Mouse (Mus musculus) right cerebral cortex, postnatal 25 days (tissue): ENCODE data around the gene Mast4.
A peak's percentile ranks its signal among the peaks of the same experiment; 100 is the strongest.

Experiments used
- DNase-seq: peaks from one replicate; pipeline ENCODE4 v3.0.0; 2022

Gene Mast4

DNA sequence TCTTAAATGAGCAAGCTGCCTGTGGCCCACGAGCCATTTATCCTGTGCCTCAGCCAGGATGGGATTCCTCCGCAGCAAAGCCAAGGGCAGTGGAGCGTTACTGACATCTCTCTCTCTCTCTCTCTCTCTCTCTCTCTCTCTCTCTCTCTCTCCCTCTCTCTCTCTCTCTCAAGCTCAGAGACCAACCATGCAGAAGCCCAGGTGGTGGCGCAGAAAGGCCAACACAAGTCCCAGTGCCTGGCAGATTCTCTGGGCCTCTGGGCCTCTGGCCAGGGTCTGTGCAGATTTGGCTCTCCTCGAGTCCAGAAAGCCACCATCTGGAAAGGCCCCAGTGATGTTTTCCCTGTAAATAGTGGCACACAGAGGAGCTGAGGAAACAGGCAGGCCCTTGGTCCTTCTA lies 220.0 kb downstream of the Mast4 start:
- DNase-seq: peak; percentile 52

DNA sequence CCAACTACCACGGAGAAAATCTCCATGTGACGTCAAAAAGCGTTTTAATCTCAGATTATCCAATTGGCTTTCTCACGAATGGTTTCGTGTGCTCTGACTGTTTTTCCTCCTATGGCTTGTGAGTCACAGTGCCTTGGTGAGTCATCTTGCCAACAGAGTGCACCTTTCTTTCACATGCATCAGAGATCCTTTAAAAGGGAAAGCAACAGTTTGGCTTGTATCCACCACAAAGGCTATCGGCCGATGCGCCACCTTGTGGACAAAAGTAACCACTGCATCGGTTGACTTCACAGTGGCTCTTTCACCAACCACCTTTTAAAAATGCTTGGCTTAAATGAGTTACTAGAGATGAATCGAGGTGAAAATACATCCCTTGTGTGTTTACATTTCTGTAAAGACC lies 224.4 kb downstream of the Mast4 start:
- peak; percentile 68 for DNase-seq

DNA sequence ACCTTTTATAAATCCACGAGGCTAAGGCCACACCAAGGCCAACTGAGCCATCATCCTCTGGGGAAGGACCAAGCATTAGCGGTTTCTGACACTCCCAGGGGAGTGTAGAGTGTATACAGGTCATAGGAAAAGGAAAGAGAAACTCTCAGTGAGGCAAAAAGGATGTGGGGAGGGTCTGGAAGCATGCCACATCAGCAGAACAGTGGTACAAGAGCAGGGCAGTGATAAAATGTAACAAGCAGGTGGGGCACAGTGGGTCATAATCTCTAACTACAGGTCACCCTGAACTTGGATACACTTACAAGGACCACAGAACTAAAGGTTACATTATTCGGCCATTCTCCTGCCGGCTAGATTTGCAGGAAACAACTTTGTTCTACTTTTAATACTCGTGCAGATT lies 226.9 kb downstream of the Mast4 start:
- DNase-seq: no peak

DNA sequence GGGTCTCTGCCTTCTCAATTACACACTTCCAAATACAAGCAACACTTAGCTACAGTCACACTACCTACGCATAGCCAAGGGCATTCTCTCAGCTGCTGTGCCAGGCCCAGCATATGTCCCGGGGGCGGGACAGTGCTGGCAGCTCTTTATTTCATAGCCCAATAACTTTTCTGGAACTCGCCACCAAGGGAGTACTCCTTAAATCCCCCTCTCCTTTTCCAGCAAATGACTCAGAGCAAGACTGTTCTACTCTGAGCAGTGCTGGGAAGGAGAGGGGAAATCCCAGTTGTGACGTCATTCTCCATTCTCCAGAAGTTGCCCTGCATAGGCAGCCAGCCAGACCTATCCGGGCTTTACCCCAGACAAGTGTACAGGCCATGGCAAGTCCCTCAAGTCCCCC lies 231.7 kb downstream of the Mast4 start:
- peak; percentile 77 for DNase-seq

DNA sequence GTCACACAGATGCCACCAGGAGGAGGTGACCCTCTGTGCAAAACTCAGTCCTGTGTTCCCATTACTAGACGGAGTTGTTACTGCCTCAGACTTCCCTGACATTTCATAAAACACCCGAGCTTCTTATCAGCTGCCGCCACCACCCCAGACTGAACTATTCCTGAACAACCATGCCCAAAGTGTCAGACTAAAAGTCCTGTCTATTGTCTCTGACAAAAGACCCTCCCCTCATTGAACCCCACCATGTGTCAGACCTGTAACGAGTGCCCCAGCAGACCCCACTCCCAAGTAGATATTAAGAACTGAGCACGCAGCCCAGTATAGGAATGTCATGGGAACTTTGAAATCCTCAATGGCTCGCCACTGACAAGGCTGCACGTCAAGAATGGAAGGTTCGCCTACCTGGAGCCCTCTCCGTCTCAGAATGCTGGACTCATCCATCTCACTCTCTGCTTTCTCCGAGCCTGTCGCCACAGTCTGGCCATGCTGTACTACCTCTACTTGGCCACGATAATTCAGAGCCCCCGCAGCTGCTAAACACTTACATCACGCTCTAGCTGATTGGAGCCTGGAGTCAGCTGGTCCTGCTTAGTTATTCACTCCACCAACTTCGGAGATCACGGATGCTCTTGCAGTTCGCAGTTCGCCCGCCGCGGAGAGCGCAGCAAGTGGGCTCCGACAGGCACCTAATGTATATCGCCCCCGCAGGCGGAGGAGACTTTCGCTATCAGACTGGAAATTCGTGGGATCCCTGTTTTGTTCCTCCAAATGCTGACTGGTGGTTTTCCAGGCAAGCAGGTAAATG lies 237.7 kb downstream of the Mast4 start:
- DNase-seq: peak; percentile 82

DNA sequence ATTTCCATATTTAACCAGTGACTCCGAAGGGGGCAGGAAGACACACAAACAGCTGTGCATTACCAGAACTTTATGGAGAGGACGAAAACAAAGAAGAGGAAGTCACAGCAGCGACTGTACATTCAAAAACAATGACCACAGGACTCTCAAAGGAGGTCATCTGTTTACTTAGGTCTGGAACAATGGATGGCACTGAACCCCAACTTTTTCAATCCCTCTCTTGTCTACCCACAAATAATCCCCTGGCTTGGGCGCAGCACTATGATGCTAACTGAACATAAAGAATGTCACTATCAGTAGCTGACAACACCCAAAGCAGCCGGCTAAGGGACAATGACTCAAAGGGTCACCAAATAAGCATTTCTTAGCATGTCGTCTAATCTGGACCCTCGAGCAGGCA lies 238.8 kb downstream of the Mast4 start:
- DNase-seq: no peak

DNA sequence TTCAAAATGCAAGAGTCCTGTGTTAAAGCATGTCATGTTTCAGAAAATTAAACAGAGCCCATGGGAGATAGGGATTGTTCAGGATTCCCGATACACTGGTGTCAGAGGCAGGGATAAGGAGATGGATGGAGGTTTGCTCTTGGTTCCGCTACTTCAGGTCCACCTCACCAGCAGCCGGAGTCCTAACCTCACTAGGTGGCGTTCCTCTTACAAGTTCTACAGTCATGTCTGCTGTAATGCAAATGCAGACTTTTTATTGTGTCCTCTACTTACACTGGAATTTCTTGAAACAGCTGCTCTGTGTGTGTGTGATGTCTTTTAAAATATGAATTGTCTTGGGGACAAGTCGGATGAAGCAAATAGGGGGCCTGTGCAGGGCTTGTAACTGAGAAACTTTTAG lies 239.7 kb downstream of the Mast4 start:
- no peak for DNase-seq

- no peak for DNase-seq
These were observed 240.6 kb downstream of the Mast4 start for GRCm38 (mm10) chr13:103093713-103094112.

- no peak for DNase-seq
These were observed 248.7 kb downstream of the Mast4 start for GRCm38 (mm10) chr13:103085540-103086121.

DNA sequence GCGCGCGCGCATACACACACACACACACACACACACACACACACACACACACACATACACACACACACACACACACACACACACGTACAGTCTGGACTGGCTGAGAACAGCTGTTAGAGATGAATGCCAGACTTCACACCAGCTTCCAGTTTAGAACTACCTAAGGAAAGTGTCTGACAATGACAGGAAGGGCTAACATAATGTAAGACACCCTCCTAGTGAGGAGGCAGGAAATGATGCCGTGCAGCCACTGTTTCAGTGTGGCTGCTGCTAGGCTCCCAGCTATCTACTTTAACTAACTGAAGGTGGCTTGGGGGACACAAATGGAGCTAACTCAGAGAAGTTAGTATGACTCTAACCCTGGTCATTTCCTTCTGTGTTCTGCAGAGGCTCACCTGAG lies 251.4 kb downstream of the Mast4 start:
- DNase-seq: no peak

DNA sequence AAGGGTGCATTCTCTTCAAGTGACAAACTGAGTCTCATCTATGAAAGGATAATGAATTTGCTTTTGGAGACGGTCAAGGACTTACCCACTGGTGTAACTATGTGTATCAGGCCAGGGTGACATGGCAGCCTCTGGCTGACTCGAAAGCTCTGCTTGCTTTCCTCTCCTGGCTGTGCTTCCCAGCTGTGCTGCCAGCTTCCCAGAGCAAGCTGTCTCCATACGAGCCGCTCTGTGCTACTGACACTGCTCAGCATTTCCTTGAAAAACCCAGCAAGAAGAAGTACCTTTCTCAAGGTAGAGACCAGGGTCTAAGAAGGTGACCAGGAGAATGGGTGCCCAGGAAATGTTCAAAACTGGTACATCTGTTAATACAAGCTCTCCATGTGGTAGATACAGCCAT lies 254.5 kb downstream of the Mast4 start:
- no peak for DNase-seq

DNA sequence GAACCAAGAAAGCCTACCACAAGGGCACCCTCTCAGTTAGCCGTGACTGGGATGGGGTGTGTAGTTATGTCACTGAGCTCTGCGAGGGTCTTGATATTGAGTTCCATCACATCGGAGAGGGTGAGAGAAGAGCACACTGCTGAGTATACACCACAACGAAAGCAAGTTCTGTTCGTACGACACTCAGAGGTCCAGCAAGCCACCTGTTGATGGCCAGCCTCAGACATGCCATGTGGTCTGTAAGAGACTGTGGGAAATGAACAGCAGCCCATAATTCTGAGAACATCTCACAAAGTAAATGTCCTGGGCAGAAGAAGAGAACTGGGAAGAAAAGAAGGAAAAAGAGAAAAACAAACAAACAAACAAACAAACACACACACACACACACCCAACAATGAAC lies 255.5 kb downstream of the Mast4 start:
- no peak for DNase-seq

GRCm38 (mm10) chr13:103073461-103073860 lies 260.8 kb downstream of the Mast4 start:
- no peak for DNase-seq

DNA sequence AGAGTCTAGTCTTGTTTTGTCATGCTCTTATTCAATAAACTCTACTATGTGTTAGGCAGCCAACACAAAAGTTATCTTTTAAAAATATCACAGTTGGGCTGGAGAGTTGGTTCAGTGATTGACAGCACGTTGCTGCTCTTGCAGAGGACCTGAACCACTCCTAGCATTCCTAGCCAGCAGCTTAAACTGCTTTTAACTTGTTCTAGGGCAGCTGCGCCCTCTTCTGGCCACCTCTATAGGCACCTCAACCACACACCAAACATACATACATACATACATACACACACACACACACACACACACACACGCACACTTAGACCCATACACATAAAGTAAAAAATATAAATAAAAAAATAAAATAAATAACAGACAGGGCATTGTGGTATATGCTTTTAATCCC lies 262.5 kb downstream of the Mast4 start:
- DNase-seq: no peak

GRCm38 (mm10) chr13:103067581-103068166 lies 266.6 kb downstream of the Mast4 start:
- peak; percentile 13 for DNase-seq

- DNase-seq: no peak
These were observed 268.9 kb downstream of the Mast4 start for GRCm38 (mm10) chr13:103065437-103065836.

DNA sequence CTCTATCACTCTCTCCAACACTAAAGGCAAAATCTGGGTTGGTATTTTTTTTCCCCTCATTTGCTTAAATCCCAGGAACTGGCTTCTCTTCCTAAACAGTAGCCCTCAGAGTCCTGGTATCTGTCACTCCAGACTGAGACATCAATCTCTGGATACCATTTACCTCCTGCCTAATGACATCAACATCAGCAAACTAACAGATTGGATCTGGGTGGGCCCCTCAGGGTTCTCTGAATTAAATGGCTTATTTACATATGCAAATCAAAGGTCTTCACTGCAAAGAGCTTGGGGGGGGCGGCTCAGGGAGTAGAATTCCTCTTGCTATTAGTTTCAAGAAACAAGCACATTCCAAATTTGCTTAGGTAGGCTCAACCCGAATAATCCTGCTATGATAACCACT lies 272.6 kb downstream of the Mast4 start:
- no peak for DNase-seq

DNA sequence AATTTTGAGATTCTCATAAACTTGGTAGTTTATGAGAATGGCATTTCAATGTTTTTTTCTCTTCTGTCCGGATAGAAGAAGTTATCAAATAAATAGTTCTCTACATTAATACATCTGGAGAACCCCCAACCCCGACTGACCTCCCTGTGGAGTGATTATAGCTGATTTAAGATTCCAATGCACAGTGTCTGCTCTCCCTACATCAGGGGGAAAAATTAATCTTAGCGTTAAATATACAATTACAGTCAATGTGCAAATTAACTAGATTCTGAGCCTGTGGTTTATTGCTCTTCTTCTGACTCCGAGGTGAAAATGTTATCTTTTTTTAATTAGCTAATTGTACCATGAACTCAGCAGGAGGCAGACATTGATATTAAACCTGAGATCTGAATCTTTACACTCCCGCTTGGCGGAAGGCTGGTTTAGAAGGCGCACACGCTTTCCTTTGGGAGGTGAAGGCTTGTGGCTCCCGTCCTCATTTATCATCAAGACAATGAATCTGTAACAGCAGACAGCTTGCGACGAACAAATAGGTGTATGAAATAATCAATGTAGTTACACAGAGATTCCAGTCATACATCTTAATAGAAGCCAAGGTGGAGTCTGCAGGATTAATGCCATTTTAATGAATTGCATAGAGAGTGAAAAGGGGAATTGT lies 274.2 kb downstream of the Mast4 start:
- DNase-seq: no peak

GRCm38 (mm10) chr13:103056451-103056850 lies 277.8 kb downstream of the Mast4 start:
- DNase-seq: no peak

- DNase-seq: no peak
These were observed 281.6 kb downstream of the Mast4 start for GRCm38 (mm10) chr13:103052661-103053060.

GRCm38 (mm10) chr13:103048954-103049353 lies 285.3 kb downstream of the Mast4 start:
- no peak for DNase-seq

- no peak for DNase-seq
These were observed 290.6 kb downstream of the Mast4 start for GRCm38 (mm10) chr13:103043692-103044091.

DNA sequence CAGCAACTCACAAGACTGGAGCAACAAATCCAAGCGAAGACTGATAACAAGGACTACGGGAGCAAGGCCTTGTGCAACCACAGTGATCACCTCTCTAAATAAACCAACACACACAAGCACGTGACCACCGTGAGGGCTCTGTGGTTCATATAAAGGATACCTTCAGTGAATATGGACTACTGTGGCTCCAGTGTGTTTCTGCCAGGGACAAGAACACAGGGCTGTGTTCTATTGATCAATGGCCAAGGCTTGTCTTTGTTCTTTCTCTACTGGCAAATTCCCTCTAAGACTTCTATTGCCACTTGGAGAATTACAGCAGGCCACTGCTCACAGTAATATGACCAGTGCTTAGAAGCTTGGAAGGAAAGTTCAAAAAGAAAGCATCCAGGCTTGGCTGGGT lies 291.3 kb downstream of the Mast4 start:
- no peak for DNase-seq

GRCm38 (mm10) chr13:103037466-103037865 lies 296.8 kb downstream of the Mast4 start:
- no peak for DNase-seq
